Mouse (Mus musculus) gastrocnemius, postnatal 4 days (tissue): Measurements from ENCODE around the gene Fam193b. TPM values are rescaled to one million over a fixed set of nuclear protein-coding genes. Genes with fewer than 3 reads are reported as not detected.
A peak's percentile ranks its signal among the peaks of the same experiment; 100 is the strongest.
"Not testable (repeated sequence)": the region's sequence is repeated elsewhere in the genome, so short reads cannot be mapped to it uniquely, and the experiment has no call there.

ENCODE experiments used
- DNase-seq, 2 experiments: peaks; one replicate each; pipeline ENCODE4 v3.0.0; 2021 to 2022; ENCODE audit warnings: low spot score in 2 of 2, mixed read lengths in 2 of 2
- long read RNA-seq, 2 experiments: library from polyadenylated mRNA; stranded (forward); transcript quantifications; one replicate each; pipeline ENCODE4 v2.0.0; 2021
- total RNA-seq, 2 experiments: library from RNA; stranded (reverse); gene quantifications; 2 replicates each; pipeline ENCODE4 v1.2.3; 2021

Gene Fam193b
- total RNA-seq, result 10 to 100 TPM; 36.5 to 38.3 TPM
- long read RNA-seq, experiment 1, partial matches to known transcripts, result 0 of 24 reads
- long read RNA-seq, experiment 1, other reads (novel, unspliced or antisense), result 23 of 24 reads
- long read RNA-seq, experiment 2, full-length matches to known transcripts, result 1 of 36 reads
- long read RNA-seq, experiment 2, partial matches to known transcripts, result 5 of 36 reads
- long read RNA-seq, experiment 2, other reads (novel, unspliced or antisense), result 30 of 36 reads

DNA sequence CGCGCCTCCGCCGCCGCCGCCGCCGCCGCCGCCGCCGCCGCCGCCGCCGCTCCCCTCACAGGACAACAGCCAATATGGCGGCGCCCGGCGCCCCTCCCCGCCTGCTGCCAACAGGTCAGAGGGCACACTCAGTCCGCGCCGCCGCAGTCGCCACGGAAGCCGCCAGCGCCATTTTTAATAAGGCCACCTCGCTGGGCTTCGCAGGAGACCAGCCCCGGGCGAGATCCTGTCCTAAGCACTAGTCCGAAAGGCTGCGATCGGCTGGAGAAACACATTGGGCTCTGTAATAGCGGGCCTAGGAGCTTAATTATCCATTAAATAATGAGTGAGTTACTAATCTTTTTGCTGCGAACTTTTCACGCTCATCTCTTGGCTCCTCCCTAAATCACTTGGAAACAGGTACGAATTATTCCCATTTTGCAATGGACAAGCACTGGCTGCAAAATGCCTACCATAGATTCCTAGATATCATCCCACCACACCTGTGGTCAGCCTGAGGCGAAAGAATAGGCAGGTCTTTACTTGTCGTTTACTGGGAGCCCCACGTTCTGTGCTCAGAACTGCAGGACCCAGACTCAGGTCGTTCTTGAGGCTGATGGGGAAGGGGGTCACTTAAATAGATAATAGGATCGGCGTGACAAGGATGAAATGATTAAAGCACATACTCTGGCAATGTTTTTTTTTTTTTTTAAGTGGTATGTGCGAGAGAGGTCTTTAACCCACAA lies at the start of gene Fam193b:
TSS of gene Fam193b (minus strand) at position 94 of the 725 bp plus-strand sequence.
- peak; percentile 93 to 95 for DNase-seq

DNA sequence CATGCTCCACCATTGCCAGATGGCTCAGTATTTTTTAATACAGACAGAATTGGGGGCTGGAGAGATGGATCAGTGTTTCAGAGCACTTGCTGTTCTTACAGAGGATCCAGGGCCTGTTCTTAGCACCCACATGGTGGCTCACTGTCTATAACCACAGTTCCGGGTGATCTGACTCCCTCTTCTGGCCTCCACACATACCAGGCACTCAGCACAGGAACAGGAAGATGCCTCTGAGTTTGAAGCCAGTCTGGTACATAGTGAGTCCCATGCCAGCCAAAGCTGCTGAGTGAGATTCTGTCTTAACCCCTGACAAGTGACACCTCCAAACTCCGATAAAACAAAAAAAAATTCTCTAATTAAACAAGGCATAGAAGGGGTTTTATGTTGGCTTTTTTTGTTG lies 49.4 kb upstream of the Fam193b start:
- no peak for DNase-seq

DNA sequence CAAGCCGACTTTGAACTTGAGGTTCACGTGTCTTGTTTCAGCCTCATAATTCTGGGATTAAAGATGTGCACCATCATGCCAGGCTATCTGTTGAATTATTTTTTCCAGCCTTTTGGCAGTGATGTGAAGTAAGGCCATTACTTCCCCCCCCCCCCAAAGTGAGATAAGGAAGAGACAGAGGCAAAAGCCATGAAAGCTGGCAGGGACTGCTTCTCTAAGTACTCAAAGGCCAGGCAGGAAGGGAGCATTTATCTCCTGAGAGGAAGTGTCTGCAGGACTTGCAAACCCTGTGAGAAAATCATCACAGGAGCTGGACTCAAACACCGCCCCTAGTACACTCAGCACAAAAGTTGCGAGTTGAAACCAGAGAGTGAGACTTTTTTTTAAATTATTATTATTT lies 48.4 kb upstream of the Fam193b start:
- no peak for DNase-seq

- no peak for DNase-seq
Observed at GRCm38 (mm10) chr13:55613471-55613870, 42.6 kb upstream of the Fam193b start.

DNA sequence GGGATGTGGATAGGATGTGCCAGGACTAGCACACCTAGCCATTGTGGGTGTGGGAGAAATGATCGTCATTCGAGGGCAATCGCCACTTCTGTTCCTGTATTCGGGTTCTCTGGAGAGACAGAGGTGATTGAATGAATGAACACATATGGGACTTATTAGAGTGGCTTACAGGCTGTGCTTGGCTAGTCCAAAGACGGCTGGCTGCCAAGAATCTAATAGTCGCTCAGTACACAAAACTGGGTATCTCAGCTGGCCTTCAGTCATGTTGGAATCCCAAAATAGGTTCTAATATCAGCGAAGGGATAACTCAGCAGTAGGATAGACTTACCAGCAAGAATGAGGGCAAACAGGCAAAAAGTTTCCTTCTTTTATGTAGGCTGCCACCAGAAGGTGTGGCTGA lies 41.1 kb upstream of the Fam193b start:
- DNase-seq, result no peak

GRCm38 (mm10) chr13:55607624-55608006 lies 36.7 kb upstream of the Fam193b start:
- DNase-seq, result no peak

DNA sequence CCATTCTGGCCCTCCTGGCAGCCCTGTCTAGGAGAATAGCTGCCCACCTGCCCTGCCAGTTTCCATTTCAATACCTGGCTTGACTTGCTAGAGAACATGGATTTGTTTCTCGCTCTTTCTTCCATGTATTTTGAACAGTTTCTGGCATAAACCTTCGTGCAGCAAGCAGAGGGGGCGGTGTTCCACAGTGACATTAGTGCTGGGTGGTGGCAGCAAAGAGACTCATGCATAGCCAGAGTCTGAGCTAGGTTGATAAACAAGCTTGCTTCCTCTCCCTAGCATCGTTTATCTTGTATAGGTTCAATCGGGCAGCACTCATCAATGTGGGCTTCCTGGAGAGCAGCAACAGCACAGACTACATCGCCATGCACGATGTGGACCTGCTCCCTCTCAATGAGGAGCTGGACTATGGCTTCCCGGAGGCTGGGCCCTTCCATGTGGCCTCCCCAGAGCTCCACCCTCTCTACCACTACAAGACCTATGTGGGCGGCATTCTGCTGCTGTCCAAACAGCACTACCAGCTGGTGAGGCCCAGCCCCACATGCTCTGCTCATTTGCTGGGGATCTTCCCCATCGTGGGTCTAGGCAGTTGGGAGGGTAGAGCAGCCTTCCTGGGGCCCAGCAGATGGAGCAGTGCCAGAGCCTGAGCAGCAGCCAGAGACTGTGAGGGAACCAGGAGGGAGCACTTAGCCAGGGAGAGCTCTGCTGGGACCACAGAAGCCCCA lies 36.1 kb upstream of the Fam193b start:
- DNase-seq, result no peak

DNA sequence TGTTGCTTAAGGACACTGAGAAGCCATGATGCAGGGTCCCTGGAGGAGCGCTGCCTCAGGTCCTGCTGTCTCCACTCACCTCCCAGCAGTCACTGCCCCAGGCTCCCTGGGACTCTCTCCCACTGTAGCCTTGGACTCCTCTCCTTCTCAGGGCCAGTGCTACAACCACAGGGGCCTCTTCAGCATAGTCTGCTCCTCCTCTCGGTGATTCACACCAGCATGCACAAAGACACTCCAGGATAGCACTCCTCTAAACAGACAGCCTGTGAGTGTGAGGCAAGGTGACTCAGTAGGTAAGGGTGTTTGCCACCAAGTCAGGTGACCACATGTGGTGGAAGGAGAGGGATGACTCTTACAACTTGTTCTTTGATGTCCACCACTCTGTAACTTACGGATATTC lies 33.7 kb upstream of the Fam193b start:
- DNase-seq, result no peak

DNA sequence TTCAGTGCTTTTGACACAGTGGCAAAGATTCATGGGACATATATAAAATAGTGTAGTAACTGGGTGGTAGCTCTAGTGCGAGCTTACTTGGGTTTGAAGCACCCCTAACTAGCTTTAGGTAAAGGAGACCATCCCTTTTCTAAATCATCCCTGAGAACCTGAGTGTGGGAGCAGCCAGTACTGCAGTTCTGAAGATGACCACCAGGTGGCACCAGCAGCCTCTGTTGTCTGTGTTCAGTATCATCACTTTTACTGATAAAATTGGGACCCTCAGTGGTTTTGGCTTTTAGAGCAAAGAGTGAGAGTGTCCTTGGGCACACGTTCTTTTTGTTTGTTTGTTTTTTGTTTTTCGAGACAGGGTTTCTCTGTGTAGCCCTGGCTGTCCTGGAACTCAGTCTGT lies 30.7 kb upstream of the Fam193b start:
- DNase-seq, result peak; percentile 75 to 83

DNA sequence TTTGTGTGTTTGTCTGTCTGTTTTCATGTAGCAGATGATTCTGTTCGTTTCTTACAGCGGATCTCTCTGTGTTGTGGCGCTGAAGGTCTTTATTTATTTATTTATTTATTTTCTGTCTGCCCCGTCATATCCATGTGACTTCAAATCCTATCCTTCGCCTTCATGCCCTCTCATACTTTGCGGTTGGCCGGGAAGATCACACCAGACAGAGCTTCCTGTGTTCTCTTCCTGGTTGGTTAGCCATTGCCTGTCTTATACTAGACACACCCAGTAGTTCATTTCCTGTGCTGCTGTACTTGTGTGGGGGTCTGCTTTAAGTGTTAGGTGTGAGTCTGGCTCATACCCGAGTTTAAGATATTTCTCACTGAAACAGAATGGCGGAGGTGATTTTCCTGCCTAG lies 29.7 kb upstream of the Fam193b start:
- DNase-seq, result no peak

GRCm38 (mm10) chr13:55599566-55600540 lies 28.9 kb upstream of the Fam193b start, which contains the start of gene B4galt7:
Gene B4galt7, plus strand, starts transcription at chr13:55599896.
- DNase-seq, result peak; percentile 85 to 87

DNA sequence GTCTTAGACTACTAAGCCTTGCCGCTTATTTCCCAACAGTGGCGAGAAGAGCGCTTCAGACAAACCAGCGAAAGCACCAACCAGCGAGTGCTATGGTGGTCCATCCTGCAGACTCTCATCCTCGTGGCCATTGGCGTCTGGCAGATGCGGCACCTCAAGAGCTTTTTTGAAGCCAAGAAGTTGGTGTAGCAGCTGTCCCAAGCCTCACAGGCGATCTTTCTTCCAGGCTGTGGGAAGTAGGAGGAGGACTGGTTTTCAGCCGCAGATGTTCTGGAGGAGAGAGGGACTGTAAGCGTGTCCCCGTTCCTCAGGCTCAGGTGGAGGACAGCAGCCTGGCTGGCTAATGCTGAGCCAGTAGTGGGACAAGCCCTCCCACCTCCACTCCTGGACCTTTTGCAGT lies 25.9 kb upstream of the Fam193b start:
- no peak for DNase-seq

GRCm38 (mm10) chr13:55595375-55595774 lies 24.5 kb upstream of the Fam193b start:
- DNase-seq, result no peak

GRCm38 (mm10) chr13:55593254-55593747 lies 22.4 kb upstream of the Fam193b start:
- DNase-seq, result no peak

GRCm38 (mm10) chr13:55592512-55593253 lies 21.8 kb upstream of the Fam193b start:
- DNase-seq, result peak; percentile 93 to 96

GRCm38 (mm10) chr13:55591961-55592490 lies 21.1 kb upstream of the Fam193b start:
- DNase-seq, result no peak

DNA sequence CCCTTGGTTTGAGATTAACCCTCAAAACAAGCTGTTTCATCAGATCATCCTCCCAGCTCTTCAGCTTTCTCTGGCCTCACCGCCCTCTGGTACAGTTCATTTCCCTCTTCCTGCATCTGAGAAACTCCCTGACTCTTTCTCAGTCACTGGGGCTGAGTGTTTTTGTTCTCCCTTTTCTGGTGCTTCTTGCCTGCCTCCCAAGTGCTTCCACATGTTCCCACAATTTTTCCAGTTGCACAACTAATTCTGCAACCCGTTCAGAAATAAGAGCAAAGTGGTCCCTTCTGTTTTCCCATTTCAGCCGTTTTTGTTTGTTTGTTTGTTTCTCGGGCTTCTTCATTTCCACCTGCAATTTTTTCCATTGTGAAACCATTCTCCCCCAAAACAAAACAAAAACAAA lies 7.2 kb upstream of the Fam193b start:
- no peak for DNase-seq

GRCm38 (mm10) chr13:55576872-55577271 lies 6.0 kb upstream of the Fam193b start:
- DNase-seq, result not testable (repeated sequence)

GRCm38 (mm10) chr13:55575932-55576331 lies 5.0 kb upstream of the Fam193b start:
- DNase-seq, result no peak

- no peak for DNase-seq
Observed at GRCm38 (mm10) chr13:55574321-55574720, 3.4 kb upstream of the Fam193b start.
